Mouse (Mus musculus) urinary bladder, adult 18-20 months (tissue): ENCODE data around the gene Srsf3.
"Not testable (repeated sequence)": the region's sequence is repeated elsewhere in the genome, so short reads cannot be mapped to it uniquely, and the experiment has no call there.

Experiments used
- DNase-seq, 2 experiments: peaks; one replicate each; pipeline ENCODE4 v3.0.0; 2022; ENCODE audit warnings: low spot score in 2 of 2, mixed read lengths in 2 of 2

Gene Srsf3

GRCm38 (mm10) chr17:29018292-29018984 lies 14.0 kb upstream of the Srsf3 start:
- DNase-seq = no peak

DNA sequence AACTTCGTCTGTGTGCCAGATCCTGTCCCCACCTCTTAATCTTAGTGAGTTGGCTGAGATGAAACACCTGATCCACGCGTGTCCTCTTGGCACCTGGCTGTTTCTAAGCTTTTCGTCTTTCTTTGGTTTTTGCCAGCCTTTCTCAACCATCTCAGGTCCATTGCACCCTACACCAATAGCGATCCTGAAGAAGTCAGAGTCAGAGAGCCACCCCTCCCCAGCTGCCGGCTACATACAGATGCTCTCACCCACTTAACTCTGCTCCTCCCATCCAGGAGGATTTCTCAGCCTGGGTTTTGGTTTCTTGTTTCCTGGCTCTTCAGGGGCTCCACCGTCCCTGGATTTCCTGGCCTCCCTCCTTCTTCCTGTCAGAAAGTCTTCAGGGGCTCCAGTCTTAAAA lies 13.0 kb upstream of the Srsf3 start:
- DNase-seq = no peak

DNA sequence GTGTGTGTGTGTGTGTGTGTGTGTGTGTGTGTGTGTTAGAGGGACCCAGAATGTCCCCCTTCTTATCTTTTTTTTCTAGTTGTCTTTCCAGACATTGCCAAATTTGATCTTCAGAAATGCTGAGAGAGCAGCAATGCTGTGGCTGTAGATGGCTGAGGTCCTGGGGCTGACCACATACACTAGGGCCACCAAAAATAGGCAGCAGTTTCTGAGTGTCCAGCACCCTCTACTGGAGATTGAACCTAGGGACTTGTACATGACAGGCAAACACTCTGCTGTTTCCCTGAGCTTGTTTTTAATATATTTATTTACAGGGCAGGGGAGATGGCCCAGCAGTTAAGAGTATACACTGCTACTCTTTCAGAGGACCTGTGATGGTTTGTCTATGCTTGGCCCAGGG lies 12.0 kb upstream of the Srsf3 start:
- no peak for DNase-seq

DNA sequence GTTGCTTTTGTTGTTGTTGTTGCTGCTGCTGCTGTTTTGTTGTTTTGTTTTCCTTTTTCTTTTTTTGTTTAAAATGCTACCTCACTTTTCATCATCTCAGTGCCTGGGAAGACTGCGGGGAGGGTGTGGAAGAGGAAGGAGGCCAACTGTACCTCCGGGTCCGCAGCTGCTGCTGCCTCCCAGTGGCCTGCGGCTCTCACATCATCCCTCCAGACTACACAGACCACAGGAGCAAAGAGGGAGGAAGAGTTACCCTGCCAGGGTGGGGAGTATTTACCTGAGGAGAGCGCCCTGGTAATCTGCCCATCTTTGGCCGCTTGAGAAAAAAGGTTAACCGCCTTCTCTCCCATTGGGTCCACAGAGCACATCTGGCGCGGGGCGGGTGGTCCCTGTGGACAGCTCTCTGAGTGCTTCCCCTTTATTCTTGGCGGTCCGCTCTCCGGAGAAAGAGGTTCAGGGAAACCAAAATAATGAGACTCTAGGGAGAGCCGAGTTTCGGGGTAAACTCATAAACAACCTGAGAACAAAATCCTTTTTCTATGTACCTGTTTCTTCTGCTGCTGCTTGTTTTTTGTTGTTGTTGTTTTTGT lies 10.1 kb upstream of the Srsf3 start:
- no peak for DNase-seq

- DNase-seq = no peak
Observed at GRCm38 (mm10) chr17:29023346-29023745, 9.1 kb upstream of the Srsf3 start.

DNA sequence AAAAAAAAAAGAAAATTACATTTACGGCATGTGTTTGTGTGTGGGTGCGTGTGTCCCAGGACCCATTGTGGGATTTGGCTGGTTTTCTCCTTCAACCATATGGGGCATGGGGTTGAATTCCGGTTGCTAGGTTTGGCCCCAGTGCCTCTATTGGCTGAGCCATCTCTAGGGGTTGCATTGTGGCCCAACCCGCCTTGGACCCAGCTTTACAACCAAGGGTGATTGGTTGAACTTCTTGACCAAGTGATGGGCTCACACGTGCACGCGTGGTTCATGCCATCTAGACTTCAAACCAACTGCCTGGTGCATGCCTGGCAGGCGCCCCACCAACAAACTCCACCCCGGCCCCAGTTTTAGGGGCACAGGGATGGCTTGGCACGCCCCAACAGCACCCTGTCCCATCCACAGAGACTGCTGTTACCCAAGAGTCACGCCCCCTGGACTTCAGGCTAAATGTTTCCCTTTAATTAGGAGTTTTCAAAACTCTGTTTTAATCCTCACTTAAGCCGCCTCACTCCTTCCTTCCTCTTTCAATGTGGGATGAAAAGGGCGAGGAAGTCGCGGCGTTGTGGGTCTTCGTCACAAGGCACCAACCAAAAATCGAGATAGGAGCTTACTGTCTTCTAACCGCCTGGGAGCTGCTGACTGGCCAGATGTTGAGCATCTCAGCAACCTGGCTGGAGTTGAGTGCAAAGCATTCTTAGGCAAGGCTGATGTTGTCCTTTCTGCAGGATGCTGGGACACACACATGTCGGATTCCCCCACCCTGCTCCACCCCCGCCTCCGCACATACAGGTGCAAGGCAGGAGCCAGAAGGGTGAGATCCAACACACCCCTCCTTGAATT lies 8.2 kb upstream of the Srsf3 start:
- DNase-seq = no peak

DNA sequence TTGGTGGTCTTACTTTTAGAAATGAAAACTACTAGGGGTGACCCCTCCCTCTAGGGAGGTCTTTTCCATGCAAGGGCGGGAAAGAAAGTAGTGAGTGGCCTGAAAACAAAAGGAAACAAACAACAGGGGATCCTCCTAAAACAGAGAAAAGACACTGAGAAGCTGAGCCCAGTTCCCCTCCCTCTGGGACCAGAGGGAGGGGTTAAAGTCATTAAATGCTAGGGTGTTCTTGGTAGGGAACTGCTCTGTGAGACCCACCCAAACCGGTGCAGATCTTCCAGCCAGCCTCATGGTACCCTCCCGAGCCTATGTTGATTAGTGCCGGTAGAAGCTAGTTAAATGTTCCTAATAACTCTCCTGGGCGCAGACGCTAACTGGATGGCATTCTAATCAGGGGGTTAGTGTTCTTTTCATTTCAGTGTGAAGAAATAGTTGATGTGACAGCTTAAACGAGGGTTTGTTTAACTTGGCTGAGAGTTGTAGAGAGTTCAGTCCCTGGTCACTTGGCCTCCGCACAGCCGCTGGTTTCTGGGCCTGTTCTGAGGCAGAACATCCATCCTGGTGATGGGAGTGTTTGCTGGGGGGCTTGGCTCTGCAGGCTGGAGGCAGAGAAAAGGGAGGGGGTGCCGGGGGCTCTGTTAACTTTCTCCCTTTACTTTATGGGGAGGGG lies 7.4 kb upstream of the Srsf3 start:
- no peak for DNase-seq

DNA sequence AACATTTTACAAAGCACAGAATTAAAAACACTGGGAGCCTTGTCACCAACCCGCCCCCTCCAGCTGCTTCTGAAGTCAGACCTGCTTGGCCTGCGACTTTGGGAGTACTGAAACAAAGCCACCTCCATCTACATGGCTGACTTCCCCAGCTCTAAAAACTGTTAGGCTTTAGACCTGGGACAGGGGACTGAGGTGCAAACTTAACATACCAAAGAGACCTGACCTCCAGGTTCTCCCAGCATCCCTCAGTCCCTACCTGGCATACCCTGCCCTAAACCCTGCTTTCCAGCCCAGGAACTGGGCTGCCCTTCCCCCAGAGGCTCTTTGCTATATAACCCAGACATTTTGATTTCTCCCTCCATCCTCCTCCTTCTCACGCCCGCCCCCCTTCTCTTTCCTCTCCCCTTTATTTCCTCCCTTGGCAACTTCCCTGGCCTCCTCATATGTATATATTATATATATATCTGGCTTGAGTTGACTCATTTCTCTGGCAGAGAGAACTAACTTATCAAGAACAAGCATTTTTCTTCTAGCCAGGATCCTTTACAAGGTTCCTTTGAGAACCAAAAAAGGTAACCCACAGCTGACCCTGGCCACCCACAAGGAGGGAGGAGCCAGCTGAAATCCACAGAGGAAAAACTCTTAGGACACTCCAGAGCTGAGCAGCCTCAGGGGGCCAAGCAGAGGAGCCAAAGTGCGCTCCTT lies 5.6 kb upstream of the Srsf3 start:
- DNase-seq = no peak

- no peak for DNase-seq
Observed at GRCm38 (mm10) chr17:29030321-29031034, 1.9 kb upstream of the Srsf3 start.

GRCm38 (mm10) chr17:29031085-29031711 lies 1.2 kb upstream of the Srsf3 start:
- DNase-seq = not testable (repeated sequence)

DNA sequence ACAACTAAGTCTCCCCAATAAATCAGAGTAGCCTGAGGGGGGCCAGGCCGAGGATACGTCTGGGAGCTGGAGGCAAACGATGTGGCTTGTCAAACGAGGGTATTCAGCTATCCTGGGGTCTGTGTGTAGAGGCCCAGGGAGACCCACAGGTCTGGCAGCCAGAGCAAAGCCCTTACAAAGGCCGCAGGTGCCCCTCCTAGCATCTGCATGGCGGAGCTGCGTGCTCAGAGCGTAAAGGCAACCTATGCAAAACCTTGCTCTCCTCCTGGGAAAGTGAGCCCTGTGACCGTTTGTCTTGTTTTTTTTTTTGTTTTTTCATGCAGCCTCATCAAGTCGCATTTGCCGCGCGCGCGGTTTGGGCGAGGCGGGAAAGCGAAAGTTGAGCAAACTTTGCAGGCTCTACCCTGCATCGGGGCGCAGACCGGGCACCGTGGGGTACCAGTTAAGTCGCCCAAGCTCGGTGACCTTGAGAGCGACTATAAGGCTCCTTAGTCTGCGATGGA lies 606 bp upstream of the Srsf3 start:
- no peak for DNase-seq

DNA sequence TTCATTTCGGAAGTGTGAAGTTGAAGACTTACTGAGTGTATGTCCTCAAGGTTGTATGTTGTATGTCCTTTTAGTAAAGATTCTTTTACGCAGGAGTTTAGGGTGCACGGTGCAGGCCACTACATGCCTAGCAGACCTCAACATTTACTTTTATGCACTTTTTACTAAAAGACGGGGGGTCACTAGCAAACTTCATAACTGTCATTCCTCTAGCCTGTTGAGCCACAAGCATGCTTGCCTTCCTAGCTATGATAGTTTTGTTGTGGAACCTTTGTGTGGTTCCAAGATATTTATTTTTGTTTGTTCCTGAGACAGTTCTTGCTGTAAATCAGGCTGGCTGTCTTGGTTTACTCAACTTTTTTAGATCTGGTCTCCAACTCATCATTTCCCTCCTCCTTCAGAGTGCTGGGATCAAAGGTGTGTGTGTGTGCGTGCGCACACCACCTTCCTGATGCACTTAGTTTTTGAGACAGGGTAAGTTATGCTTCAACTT lies 1.2 kb downstream of the Srsf3 start:
- DNase-seq = no peak

DNA sequence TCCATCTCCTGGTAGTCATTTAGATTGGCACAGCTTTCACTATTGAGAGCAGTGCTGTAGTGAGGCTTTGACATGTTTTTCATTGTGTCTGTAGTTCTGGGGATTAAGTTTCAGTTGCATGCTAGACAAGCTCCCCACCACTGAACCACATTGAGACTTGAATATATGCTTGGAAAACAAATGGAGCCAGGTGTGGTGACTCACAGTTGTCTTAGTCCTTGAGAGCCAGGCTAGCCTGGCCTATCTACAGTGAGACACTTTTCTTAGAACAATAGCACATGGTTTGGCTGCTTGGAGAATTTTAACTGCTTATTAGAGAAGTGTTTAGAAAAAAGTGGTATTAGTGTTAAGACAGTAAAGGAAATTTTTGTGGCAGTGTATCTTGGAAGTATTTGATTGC lies 1.8 kb downstream of the Srsf3 start:
- DNase-seq = no peak

GRCm38 (mm10) chr17:29035506-29035905 lies 3.1 kb downstream of the Srsf3 start:
- DNase-seq = no peak

DNA sequence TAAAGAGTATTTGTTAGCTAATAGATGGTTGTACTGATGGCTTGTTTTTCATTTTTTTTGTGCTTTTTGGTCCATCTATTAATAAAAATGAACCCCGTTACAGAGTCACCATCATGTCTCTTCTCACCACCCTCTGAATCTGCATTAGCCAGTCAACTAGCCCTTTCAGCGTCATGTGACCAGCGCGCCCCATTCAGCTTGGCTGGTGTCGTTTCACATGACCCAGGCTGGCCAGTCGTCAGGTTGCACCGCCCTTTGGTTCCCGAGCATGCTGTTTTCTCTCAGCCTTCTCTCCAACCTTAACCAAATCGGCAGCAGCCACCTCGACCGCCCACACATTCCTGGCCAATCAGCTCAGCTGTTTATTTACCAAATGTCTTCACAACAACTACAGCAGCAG lies 6.9 kb downstream of the Srsf3 start:
- no peak for DNase-seq

- not testable (repeated sequence) for DNase-seq
Observed at GRCm38 (mm10) chr17:29041632-29042031, 9.2 kb downstream of the Srsf3 start.

- no peak for DNase-seq
Observed at GRCm38 (mm10) chr17:29042569-29042968, 10.1 kb downstream of the Srsf3 start.

DNA sequence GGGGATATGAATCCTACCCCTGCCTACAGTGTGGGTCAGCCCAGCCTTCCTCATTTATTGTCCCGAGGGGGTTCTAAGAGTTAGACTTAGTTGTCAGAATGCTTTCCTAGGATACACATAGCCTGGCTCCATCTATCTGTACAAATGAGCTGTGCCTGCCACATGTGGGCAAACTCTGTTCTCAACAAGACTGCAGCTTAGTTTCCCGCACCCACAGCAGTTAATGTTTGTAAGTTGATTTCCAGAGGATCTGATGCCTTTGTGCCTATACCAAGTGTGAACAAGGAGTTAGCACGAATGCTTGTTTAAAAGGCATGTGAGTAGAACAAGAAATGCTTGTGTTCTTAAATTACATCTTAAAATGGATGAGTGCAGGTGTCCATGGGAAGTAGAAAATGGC lies 11.2 kb downstream of the Srsf3 start:
- no peak for DNase-seq

DNA sequence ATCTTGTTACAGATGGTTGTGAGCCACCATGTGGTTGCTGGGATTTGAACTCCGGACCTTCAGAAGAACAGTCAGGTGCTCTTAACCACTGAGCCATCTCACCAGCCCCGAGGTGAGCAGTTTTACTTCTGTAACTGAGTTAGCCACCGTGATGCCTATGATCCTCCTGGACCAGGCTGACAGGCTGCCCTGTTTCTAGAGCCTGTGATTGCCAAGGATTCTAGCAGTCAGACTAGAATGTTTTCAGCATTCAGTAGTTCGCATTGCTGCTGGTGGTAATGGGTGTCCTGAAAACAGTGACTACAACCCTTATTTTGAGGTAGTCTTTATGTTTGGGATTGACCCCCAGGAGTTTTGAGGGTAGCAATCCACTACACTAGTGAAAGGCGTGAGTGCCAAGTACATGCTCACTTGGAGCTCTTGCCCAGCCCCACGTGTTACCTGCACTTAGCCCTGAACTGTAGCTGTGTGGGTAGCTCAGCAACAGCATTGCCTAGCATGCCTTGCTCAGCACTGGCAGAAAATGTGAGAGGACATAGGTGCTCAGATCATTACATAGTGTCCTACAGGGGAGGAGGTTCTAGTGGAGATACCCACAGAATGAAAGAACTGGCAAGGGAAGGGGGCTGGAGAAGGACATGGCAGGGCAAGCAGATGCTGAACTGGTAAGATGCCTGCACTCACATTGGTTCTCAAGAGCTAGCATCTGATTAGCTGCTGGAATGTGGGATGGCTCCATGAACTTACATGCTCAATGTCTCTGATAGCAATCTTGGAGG lies 11.9 kb downstream of the Srsf3 start:
- DNase-seq = no peak
